Mouse (Mus musculus) bone marrow macrophage, adult 2 months (primary cell): Measurements from ENCODE around the gene Macrod2.

Source experiments
- CTCF ChIP-seq: IDR thresholded peaks from 2 replicates; pipeline ENCODE4 v1.5.1; 2012; ENCODE audit warnings: low read depth, mild to moderate bottlenecking, low read length, moderate library complexity
- POLR2A ChIP-seq: IDR thresholded peaks from 2 replicates; pipeline ENCODE4 v1.6.1; 2012; ENCODE audit warnings: mild to moderate bottlenecking, low read depth, low read length, borderline replicate concordance

- TF ChIP-seq CTCF (no peak), POLR2A (no peak)
Observed at GRCm38 (mm10) chr2:142344758-142345157, 1949.6 kb downstream of the Macrod2 start.
